Mouse (Mus musculus): ENCODE measurements at regions not wholly inside any gene's neighbourhood (a gene's known extent, or its start where the extent isn't known, plus 50 kb on each side); places are given as distances from the start of the nearest gene placed in this dataset.

GRCm38 (mm10) chr7:75999324-75999907 is 151.3 kb downstream of the Klhl25 start:
- DNase-seq (ENCODE audit: low spot score), result no peak
- Histone ChIP-seq H3K9me3 (no peaks in the 10 kb centered on the region), H3K27ac (no peak overlapping the region), H3K4me3 (no peak overlapping the region), H3K27me3 (ENCODE audit: insufficient read depth, poor library complexity, severe bottlenecking) (no peaks in the 10 kb centered on the region), H3K36me3 (no peaks in the 10 kb centered on the region), H3K4me1 (no peaks in the 10 kb centered on the region)
- WGBS, result 60% methylated on average over 2 of the region's 2 CpGs

- Histone ChIP-seq H3K4me3 (no peak overlapping the region), H3K36me3 (no peaks in the 10 kb centered on the region), H3K4me1 (no peaks in the 10 kb centered on the region), H3K9me3 (no peaks in the 10 kb centered on the region), H3K27ac (no peak overlapping the region), H3K27me3 (ENCODE audit: insufficient read depth, poor library complexity, severe bottlenecking) (no peaks in the 10 kb centered on the region)
- no peak for DNase-seq (ENCODE audit: low spot score)
- WGBS, result 90% methylated on average over 1 of the region's 1 CpGs
These were observed 152.9 kb downstream of the Klhl25 start for GRCm38 (mm10) chr7:76001012-76001411.

GRCm38 (mm10) chr7:76008226-76008625 is 160.1 kb downstream of the Klhl25 start:
- no peak for DNase-seq (ENCODE audit: low spot score)
- Histone ChIP-seq H3K4me1 (no peaks in the 10 kb centered on the region), H3K36me3 (no peaks in the 10 kb centered on the region), H3K27ac (no peak overlapping the region), H3K27me3 (ENCODE audit: insufficient read depth, poor library complexity, severe bottlenecking) (no peaks in the 10 kb centered on the region), H3K9me3 (no peaks in the 10 kb centered on the region), H3K4me3 (no peak overlapping the region)
- WGBS, result 50% methylated on average over 6 of the region's 6 CpGs

- no peaks in the 10 kb centered on the region for H3K9me3 ChIP-seq
- H3K4me3 ChIP-seq, result no peak overlapping the region
- H3K4me1 ChIP-seq, result no peaks in the 10 kb centered on the region
- no peaks in the 10 kb centered on the region for H3K36me3 ChIP-seq
- no peak overlapping the region for H3K27ac ChIP-seq
- no peaks in the 10 kb centered on the region for H3K27me3 ChIP-seq (ENCODE audit: insufficient read depth, poor library complexity, severe bottlenecking)
- 74% methylated on average over 3 of the region's 3 CpGs for WGBS
- no peak for DNase-seq (ENCODE audit: low spot score)
These were observed 181.9 kb upstream of the Agbl1 start for GRCm38 (mm10) chr7:76047743-76048142.

- Histone ChIP-seq H3K36me3 (no peaks in the 10 kb centered on the region), H3K27me3 (ENCODE audit: insufficient read depth, poor library complexity, severe bottlenecking) (no peaks in the 10 kb centered on the region), H3K9me3 (no peaks in the 10 kb centered on the region), H3K4me3 (no peak overlapping the region), H3K4me1 (no peaks in the 10 kb centered on the region), H3K27ac (no peak overlapping the region)
- no peak for DNase-seq (ENCODE audit: low spot score)
- 71% methylated on average over 2 of the region's 2 CpGs for WGBS
These were observed 180.3 kb upstream of the Agbl1 start for GRCm38 (mm10) chr7:76049342-76049741.

- Histone ChIP-seq H3K4me3 (no peak overlapping the region), H3K27me3 (ENCODE audit: insufficient read depth, poor library complexity, severe bottlenecking) (no peaks in the 10 kb centered on the region), H3K4me1 (no peaks in the 10 kb centered on the region), H3K36me3 (no peaks in the 10 kb centered on the region), H3K9me3 (no peaks in the 10 kb centered on the region), H3K27ac (no peak overlapping the region)
- WGBS, result 76% methylated on average over 3 of the region's 3 CpGs
- no peak for DNase-seq (ENCODE audit: low spot score)
These were observed 175.8 kb upstream of the Agbl1 start for GRCm38 (mm10) chr7:76053843-76054242.

GRCm38 (mm10) chr7:76099149-76099548 is 130.5 kb upstream of the Agbl1 start:
- 55% methylated on average over 1 of the region's 1 CpGs for WGBS
- H3K4me1 ChIP-seq, result no peaks in the 10 kb centered on the region
- H3K9me3 ChIP-seq, result no peaks in the 10 kb centered on the region
- no peak overlapping the region for H3K4me3 ChIP-seq
- H3K27ac ChIP-seq, result no peak overlapping the region
- no peaks in the 10 kb centered on the region for H3K36me3 ChIP-seq
- no peaks in the 10 kb centered on the region for H3K27me3 ChIP-seq (ENCODE audit: insufficient read depth, poor library complexity, severe bottlenecking)
- DNase-seq (ENCODE audit: low spot score), result no peak

GRCm38 (mm10) chr7:76121242-76121844 is 108.3 kb upstream of the Agbl1 start:
- no peak overlapping the region for H3K27ac ChIP-seq
- H3K27me3 ChIP-seq (ENCODE audit: insufficient read depth, poor library complexity, severe bottlenecking), result no peaks in the 10 kb centered on the region
- no peaks in the 10 kb centered on the region for H3K4me1 ChIP-seq
- H3K9me3 ChIP-seq, result no peaks in the 10 kb centered on the region
- H3K4me3 ChIP-seq, result no peak overlapping the region
- H3K36me3 ChIP-seq, result no peaks in the 10 kb centered on the region
- 81% methylated on average over 8 of the region's 8 CpGs for WGBS
- DNase-seq (ENCODE audit: low spot score), result no peak

- no peak for DNase-seq (ENCODE audit: low spot score)
- Histone ChIP-seq H3K9me3 (no peaks in the 10 kb centered on the region), H3K27me3 (ENCODE audit: insufficient read depth, poor library complexity, severe bottlenecking) (no peaks in the 10 kb centered on the region), H3K4me3 (no peak overlapping the region), H3K4me1 (no peaks in the 10 kb centered on the region), H3K27ac (no peak overlapping the region), H3K36me3 (no peaks in the 10 kb centered on the region)
- 60% methylated on average over 2 of the region's 2 CpGs for WGBS
These were observed 102.0 kb upstream of the Agbl1 start for GRCm38 (mm10) chr7:76127641-76128111.

- 73% methylated on average over 4 of the region's 4 CpGs for whole genome bisulfite sequencing
These were observed 87.2 kb upstream of the Agbl1 start for GRCm38 (mm10) chr7:76142455-76142854.

GRCm38 (mm10) chr7:76146385-76146784 is 83.3 kb upstream of the Agbl1 start:
- Histone ChIP-seq H3K4me3 (no peak overlapping the region), H3K4me1 (no peaks in the 10 kb centered on the region), H3K27ac (no peak overlapping the region), H3K27me3 (ENCODE audit: insufficient read depth, poor library complexity, severe bottlenecking) (no peaks in the 10 kb centered on the region), H3K36me3 (no peaks in the 10 kb centered on the region), H3K9me3 (no peaks in the 10 kb centered on the region)
- no peak for DNase-seq (ENCODE audit: low spot score)

More at GRCm38 (mm10) chr7:76142455-76142854, 87.2 kb upstream of the Agbl1 start:
- H3K9me3 ChIP-seq, result no peaks in the 10 kb centered on the region
- no peaks in the 10 kb centered on the region for H3K4me1 ChIP-seq
- H3K27me3 ChIP-seq (ENCODE audit: insufficient read depth, poor library complexity, severe bottlenecking), result no peaks in the 10 kb centered on the region
- no peak overlapping the region for H3K27ac ChIP-seq
- no peak overlapping the region for H3K4me3 ChIP-seq
- no peak for DNase-seq (ENCODE audit: low spot score)
- H3K36me3 ChIP-seq, result no peaks in the 10 kb centered on the region

- no peaks in the 10 kb centered on the region for H3K27me3 ChIP-seq (ENCODE audit: insufficient read depth, poor library complexity, severe bottlenecking)
- no peak overlapping the region for H3K4me3 ChIP-seq
- no peak overlapping the region for H3K27ac ChIP-seq
- peaks cover 5% of the 10 kb centered on the region; the same call in 1 of the 2 replicates for H3K4me1 ChIP-seq
- H3K9me3 ChIP-seq, result no peaks in the 10 kb centered on the region
- no peaks in the 10 kb centered on the region for H3K36me3 ChIP-seq
- DNase-seq (ENCODE audit: low spot score), result no peak
- 22% methylated on average over 8 of the region's 8 CpGs for WGBS
These were observed 72.8 kb upstream of the Agbl1 start for GRCm38 (mm10) chr7:76156869-76157268.

- no peaks in the 10 kb centered on the region for H3K9me3 ChIP-seq
- no peak for DNase-seq (ENCODE audit: low spot score)
- H3K4me1 ChIP-seq, result no peaks in the 10 kb centered on the region
- no peaks in the 10 kb centered on the region for H3K36me3 ChIP-seq
- H3K27me3 ChIP-seq (ENCODE audit: insufficient read depth, poor library complexity, severe bottlenecking), result no peaks in the 10 kb centered on the region
- H3K27ac ChIP-seq, result no peak overlapping the region
- H3K4me3 ChIP-seq, result no peak overlapping the region
- 88% methylated on average over 1 of the region's 1 CpGs for WGBS
These were observed 65.5 kb upstream of the Agbl1 start for GRCm38 (mm10) chr7:76164191-76164590.

Data from heart, embryonic 10.5 days (tissue).